Mouse (Mus musculus) heart, postnatal 10 days (tissue): ENCODE results near the gene Wfdc21. TPM values are rescaled to one million over a fixed set of nuclear protein-coding genes. Genes with fewer than 3 reads are reported as not detected.

Source experiments
- DNase-seq, 2 experiments: peaks; one replicate each; pipeline ENCODE4 v3.0.0; 2021
- intact Hi-C: fragments of 180-260 bp; cut with DNase I; formaldehyde crosslinking; loops from one replicate; pipeline ENCODE4 v1.15.1; 2025
- total RNA-seq, 2 experiments: library from RNA; stranded (reverse); gene quantifications; 2 replicates each; pipeline ENCODE4 v1.2.3; 2021

Gene Wfdc21
- total RNA-seq, 2 experiments from 2014 or later, result not detected

DNA sequence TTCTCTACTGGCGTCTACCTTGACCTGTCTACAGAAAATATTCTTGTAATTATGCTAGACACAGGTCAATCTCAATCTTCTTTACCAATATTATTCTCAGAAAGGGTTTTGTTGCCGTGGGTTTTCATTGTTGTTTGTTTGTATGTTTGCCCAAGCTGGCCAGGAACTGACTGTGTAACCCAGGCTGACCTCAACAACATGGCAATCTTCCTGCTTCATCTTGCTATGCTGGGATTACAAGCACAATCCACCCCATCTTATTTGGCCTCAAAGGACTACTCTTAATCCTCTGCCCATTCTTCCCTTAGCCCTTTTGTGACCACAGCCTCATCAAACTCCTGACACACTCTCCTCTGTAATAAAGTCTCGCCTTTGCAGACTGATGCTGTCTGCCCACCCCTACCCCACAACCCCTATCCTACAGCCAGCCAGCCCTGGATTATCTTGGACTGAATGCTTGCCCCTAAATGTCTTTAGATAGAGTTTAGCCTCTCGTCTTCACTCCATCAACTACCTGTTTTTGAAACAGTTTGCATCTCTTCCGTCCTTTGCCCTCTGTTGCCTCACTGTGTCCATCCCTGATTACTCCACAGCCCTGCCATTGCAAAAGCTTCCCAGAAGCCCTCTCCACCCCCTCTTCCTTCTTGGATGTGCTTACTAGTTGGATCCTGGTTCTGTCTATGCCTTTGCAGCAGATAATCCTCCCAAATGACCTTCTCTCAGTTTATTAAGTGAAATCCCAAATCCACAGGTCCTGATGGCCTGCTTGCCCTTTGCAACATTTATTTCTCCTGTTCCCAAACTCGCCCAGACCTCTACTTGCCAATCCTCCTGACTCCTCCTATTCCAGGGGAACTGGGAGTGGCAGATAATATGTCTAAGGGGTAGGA is 881 bp downstream of the Wfdc21 start:
- DNase-seq, result no peak
- intact Hi-C loops, result no loop called here

DNA sequence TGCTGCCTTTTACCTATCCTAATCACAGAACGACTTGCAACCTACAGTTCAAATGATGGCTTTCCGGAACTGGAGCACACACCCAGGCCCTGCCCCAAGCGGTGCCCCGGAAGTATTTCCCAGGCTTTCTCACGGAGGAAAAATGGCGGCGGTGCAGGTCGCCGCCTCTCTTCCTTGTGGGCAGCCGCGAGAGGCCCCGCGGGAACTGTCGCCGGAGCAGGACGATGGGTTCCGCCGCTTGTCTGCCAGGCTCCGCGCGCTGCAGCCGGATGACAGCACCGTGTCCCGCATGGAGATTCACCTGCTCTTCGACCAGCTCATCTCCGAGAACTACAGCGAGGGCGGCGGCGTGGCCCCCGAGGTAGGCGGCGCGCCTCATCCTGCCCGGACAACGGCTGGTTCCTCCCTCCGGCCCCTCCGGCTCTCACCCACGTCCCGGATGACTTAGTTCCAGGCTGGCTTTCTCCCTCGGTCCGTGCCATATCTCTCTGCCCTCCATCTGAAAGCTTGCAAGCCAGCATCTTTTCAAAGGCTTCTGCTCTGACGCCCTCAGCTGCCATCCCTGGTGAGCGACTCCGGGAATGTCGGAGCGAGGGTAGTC is 6.9 kb downstream of the Wfdc21 start, which contains the start of gene Heatr6:
Gene Heatr6 (plus strand): TSS at position 116 of the 601 bp plus-strand sequence.
- peak; percentile 92 to 95 for DNase-seq

DNA sequence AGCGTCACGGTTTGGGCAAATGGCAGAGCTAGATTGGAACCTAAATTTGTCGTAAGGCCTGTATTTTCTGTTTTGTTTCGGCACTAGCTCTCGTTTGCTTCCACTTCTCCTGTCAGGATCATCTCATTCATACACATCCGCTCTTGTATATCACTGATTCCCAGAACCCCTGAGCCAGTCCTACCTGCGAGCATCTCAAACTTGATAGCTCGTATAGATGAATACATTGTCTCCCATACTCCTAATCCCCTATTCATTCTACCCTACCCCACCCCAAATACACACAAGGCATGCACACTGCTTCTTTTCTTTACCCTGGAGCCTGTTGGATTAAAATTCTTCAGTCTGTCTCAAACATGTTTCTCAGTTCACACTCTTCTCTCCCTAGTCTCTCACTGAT is 7.5 kb downstream of the Wfdc21 start:
- intact Hi-C loops, result no loop called here
- DNase-seq, result no peak

More for the DNA sequence above, 6.9 kb downstream of the Wfdc21 start, which contains the start of gene Heatr6:
- intact Hi-C loops, result no loop called here

DNA sequence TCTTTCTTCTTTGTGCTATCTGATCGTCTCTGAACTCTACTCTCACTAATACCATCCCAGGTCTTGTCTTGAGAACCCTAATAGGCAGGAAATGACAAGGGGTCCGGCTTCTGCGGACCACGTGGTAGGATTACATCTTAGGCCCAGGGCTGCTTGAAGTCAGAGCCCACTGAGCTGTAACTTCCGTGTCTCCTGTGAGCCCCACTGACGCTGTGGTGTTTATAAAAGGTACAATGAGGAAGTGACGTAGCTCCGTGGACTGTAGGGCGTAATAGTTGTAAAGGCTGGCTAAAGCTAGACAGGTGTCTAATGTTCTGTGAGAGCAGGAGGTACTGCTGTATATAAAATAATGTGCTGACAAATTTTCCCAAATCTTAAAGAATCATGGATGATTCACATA is 20.6 kb downstream of the Wfdc21 start:
- DNase-seq, result no peak
- intact Hi-C loops, result no loop called here

DNA sequence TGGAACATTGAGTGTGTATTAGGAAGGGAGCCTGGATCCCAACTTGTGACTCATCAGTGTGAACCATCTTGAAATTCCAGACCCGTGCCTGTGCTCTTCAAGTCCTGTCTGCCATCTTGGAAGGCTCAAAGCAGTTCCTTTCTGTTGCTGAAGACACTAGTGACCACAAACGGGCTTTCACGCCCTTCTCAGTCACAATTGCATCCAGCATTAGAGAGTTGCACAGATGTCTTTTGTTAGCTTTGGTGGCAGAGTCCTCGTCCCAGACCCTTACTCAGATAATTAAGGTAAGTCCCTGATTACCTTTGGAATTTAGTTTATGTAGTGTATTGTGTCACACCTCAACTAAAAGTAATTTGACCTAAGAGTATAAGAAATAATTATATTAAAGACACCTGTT is 22.2 kb downstream of the Wfdc21 start:
- intact Hi-C loops, result no loop called here
- DNase-seq, result no peak

DNA sequence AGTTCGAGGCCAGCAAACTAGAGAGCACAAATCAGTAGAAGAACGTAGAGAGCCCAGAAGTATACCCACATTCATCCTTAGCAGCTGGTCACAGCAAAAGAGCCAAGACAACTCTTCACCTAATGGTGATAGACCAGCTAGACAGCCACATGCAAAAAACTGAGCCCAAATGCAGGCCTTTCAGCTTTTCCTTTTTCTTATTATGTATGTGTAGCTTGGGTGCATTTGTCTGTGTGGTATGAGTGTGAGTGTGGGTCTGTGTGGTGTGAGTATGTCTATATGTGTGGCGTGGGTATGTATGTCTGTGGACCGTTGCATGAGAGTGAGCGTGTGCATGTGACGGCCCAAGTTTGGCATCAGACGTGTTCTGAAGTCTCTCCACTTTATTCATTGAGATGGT is 24.3 kb downstream of the Wfdc21 start:
- intact Hi-C loops, result no loop called here
- DNase-seq, result no peak

DNA sequence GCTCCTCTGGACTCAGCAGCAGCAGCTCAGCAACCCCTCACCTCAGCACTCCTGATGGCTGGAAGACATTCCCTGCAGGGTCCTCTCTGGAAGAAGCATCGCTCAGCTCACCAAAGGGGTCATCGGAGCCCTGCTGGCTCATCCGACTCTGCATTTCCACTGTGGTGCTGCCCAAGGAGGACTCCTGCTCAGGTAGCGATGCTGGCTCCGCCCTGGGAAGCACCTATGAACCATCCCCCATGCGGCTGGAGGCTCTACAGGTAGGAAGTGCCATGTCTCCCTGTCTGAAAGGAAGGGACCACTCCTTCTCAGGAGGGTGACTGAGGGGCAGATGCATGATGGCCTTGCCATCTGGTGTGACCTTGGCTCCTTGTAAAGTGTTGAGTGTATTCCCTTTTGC is 25.6 kb downstream of the Wfdc21 start:
- intact Hi-C loops, result no loop called here
- DNase-seq, result no peak

DNA sequence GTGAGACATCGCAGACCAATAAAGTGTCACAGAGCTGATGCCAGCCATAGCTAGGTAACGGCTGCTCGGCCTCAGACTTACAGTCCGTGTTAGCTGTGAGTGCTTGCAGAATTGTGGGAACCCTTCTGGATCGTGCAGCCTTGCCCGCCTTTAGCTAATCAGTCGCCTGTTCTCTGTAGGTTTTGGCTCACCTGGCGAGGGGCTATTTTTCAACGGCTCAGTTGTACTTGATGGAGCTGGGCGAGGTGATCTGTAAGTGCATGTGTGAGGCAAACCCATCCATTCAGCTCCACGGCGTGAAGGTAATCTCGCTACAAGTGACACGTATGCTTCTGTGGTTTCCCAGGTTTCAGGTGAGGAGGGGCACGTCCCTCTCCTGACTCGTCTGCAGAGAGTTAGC is 27.0 kb downstream of the Wfdc21 start:
- no peak for DNase-seq
- intact Hi-C loops, result no loop called here

DNA sequence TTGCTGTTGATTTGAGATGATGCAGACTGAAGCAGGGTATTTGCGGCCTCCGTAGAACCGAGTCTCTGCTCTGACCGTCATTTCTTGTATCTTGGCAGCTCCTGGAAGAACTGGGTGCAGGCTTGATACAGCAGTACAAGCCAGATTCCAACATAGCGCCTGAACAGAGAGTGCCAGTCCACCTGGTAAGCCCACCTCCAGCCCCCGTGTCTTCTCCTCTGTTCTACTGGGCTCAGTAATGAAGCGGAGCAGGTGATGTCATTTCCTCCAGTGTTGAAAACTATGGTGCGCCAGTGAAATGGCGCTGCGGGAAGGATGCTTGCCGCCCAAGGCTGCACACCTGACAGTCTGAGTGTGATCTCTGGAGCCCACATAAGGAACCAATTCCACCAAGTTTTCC is 27.6 kb downstream of the Wfdc21 start:
- DNase-seq, result no peak
- intact Hi-C loops, result no loop called here

DNA sequence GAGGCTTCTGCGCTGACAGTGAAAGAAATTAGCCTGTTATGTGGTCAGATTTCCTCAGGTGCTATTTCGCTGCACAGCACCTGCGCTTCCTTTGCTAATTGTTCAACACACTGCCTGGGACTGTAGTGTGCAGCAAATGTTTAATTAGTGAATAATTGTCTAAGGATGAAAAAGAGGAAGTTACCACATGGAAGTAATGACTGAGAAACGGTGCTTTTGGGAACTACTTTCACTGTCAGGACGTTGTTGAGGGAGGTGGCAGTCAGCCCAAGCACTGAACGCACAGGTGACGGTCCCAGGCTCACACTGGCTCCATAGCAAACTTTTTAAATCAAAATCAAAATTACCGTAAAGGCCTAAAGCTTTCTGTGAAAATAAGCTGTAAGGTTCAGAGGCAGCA is 30.1 kb downstream of the Wfdc21 start:
- intact Hi-C loops, result no loop called here
- no peak for DNase-seq

DNA sequence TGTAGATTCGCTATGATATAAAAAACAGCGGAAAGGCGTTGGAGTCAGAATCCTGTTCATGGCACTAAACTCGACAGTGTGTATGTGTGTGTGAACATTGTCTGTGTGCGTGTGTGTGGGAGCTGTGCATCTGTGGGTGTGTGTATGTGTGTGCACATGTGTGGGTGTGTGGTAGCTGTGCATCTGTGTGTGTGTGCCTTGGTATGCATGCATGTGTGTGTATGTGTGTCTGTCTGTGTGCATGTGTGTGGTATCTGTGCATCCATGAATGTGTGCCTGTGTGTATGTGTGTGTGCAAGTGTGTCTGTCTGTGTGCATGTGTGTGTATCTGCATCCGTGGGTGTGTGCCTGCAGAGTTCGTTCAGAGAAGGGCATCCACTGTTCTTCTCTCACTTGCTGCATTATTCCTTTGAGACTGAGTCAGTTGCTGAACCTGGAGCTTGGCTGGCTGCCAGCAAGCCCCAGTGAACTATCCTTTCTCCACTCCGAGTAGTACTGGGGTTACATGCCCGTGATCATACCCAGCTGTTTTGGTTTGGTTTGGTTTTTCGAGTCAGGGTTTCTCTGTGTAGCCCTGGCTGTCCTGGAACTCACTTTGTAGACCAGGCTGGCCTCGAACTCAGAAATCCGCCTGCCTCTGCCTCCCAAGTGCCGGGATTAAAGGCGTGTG is 37.3 kb downstream of the Wfdc21 start:
- intact Hi-C loops, result no loop called here
- no peak for DNase-seq

DNA sequence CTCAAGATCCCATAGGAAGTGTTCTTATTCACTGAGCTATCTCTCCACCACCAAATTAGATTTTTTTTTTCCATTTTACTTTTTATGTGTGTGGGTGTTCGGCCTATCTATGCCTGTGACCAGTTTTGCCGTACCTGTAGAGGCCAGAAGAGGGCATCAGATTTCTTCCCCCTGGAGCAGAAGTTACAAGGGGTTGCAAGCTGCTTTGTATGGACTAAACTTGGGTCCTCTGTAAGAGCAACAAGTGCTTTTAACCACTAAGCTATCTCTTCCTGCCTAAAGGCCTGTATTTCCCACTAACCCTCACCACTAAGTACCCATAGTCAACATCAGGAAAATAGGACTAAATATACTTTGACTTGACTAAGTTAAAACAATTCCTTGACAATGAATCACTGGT is 37.9 kb downstream of the Wfdc21 start:
- intact Hi-C loops, result loop anchor here (1.0 kb wide), 2 partner anchors 152 to 248 kb away; no protein-coding TSS in a partner anchor
- peak; percentile 13 to 29 for DNase-seq

DNA sequence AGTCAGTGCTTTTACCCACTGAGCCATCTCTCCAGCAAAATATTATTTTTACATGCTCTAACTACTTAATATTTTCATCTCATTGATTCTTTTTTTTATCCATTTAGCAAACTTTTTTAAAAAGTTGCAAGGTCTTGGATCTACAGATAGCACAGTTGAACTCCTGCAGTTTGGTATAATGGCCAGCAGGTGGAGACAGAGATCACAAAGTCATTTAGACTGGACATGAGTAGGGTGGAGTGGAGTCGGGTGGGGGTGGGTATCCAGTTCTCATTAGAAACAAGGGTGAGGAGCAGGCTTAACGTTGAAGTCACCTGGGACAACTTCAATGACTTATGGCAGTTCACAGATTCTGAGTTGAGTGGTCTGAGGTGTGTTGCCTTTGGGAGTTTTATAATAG is 38.6 kb downstream of the Wfdc21 start:
- DNase-seq, result peak; percentile 59 to 79
- intact Hi-C loops, result loop anchor here (1.0 kb wide), 2 partner anchors 151 to 247 kb away; no protein-coding TSS in a partner anchor

DNA sequence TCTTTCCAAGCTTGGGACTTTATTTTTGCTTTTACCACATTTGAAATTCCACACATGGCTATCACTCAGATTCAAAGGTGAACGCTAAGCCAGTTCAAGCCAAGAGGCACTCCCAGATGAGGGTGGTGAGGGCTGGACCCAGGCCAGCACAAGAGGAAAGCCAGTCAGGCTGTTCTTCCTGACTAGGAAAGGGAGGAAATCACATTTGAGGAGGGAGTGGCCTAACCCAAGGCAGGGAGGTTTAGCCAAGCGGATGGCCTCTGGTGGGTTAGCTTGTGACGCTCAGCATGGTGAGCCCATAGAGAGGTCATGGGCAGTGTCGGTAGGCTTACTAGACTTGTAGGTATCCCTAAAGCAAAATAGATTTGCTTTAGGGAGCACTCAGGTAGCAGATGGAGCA is 40.1 kb downstream of the Wfdc21 start:
- intact Hi-C loops, result no loop called here

DNA sequence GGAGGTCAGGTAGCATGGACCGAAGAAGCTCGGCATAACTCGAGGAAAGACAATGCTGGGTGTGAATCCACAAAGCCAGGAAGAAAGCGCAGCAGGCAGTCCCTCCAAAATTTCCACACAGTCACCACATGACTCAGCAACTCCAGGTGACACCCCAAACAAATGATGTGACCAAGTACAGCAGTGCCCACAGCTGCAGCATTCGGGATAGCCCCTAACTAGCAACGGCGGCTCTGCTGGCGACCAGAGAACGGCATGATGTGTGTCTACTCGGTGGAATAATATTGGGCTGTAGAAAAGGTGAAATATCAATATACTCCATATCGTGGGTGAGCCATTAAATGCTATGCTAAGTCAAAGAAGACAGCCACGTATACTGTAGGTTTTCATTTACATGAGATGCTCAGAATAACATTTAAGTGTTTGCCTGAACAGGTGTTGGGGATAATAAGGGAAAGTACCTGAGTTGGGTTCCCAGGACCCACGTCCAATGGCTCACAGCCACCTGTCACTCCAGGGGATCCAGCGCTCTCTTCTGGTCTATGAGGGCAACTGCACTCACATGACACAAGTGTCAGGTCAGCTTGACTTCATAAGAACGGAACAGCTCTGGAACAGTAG is 40.8 kb downstream of the Wfdc21 start:
- intact Hi-C loops, result no loop called here

More for the DNA sequence above, 40.1 kb downstream of the Wfdc21 start:
- peak; percentile 33 to 36 for DNase-seq

DNA sequence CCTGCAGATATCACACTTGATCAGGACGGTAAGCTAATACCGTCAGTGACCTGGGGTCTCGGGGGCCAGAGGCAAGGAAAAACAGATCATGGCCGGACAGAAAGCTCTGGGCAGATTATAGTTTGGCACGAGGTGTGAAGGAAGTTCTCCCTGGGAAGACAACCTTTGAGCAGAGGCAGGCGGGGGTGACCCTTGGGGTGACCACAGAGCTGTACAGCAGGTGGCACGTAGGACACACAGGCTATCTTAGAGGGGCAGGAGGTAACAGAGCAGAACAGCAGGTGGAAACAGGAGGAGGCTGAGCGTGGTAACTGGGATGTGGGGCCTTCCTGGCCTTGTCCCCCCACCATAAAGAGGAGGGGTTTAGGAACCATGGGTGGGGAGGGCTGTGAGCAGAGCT is 41.6 kb downstream of the Wfdc21 start:
- no peak for DNase-seq
- intact Hi-C loops, result no loop called here

More for the DNA sequence above, 40.8 kb downstream of the Wfdc21 start:
- DNase-seq, result no peak

DNA sequence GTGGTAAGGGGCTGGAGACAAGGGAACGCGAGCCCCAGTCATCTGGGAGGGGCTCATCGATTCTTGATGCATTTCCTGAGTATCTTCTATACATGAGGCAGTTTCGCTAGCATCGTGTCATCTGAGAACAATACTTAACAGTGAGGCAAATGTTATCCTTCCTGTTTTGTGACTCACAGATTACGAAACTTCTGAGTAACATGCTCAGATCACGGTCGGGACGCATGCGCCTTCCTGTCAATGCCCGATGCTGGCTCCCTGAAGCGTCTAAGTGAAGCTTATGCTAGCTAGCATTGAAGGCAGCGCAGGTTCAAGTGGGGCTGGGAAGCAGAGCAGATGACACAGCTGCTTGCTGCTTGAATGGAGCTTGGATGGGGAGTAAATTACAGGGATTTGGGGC is 42.5 kb downstream of the Wfdc21 start:
- DNase-seq, result peak; percentile 41 to 58
- intact Hi-C loops, result no loop called here

DNA sequence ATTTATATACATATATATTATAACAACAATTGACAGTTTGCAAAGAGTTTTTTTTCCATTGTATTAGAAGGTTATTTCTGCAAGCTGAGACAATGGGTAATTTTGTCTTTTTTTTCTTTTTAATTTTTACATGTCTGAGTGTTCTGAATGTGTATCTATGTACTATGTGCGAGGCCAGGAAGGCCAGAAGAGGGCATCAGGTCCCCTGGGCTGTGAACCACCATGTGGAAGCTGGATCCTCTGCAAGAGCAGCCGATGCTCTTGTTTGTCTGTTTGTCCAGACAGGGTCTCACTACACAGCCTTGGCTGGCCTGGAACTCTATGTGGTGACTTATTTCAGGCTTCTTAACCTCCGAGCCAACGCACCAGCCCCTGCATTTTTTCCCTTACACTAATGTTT is 44.4 kb downstream of the Wfdc21 start:
- DNase-seq, result no peak
- intact Hi-C loops, result no loop called here

DNA sequence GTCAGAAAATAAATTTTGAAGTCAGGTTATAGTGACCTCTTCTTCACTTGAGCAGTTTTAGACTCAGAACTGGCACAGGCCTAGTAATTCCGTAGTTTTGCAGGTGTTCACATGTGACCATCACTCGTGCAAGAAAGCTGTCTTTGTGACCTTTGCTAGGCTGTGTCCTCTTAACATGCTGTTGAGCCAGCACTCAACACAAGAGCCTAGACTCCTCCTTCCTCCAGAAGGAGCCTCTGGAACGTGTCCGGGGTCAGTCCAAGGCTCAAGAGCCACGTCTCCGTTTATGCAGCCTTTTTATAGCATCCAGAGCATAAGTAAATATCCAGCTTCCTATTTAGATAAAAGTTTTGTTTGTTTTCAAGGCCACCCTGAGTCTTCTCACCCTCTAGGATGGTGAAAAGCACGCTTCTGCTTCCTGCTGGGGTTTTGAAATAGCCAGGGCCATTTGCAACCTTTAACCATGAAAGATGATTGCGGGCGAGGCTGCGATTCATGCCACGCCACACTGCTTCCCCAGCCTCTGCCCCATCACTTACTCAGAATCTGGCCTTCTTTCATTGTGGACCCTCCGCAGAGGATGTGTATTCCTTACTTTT is 45.7 kb downstream of the Wfdc21 start:
- no peak for DNase-seq
- intact Hi-C loops, result no loop called here

DNA sequence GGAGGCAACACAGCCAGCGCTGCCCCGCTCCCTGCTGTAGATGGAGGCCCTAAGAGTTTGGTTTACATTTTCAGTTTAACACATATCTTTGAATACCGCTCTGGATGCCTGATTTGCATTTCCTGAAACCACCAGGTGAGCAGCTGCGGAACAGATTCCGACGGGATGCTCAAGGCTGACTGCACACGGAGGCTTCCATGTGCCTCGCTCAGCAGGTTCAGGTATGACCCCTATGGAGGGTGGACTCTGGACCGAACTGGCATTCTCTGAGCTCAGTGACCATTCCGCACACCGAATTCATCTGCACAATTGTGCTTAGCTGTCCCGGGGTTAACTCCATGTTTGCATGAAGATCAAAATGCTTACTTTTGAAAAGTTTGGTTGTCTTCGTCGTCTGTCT is 46.5 kb downstream of the Wfdc21 start:
- DNase-seq, result no peak
- intact Hi-C loops, result no loop called here

DNA sequence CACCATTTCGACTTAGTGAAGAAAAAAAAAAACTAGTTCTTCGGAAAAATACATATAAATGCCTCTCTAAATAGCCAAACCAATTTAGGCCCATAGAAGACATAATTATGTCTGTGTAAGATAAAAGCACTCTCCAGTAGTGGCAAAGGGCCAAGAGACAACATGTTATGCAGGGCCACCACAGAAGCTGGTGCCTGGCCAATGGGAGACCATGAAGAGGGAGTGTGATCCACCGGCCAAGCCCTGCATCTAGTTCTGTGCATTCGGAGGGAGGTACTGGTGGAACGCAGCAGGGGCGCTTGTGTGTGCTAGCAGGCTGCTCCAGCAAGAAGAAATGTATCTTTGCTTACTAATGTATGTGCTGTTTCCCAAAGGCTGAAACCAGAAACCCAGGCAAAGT is 49.4 kb downstream of the Wfdc21 start:
- intact Hi-C loops, result no loop called here
- DNase-seq, result no peak
